Mouse (Mus musculus): ENCODE data around the gene Zcchc14. TPM values are rescaled to one million over a fixed set of nuclear protein-coding genes. Genes with fewer than 3 reads are reported as not detected.

The Zcchc14 gene
- polyA plus RNA-seq, 1 experiment from 2014 or later, result 39.2 TPM

- no peak for ATAC-seq (replicated peaks)
- Histone ChIP-seq H3K36me3 (no peaks in the 10 kb centered on the region), H3K4me3 (no peak overlapping the region), H3K4me1 (peaks cover 31% of the 10 kb centered on the region), H3K9me3 (no peaks in the 10 kb centered on the region), H3K27me3 (no peaks in the 10 kb centered on the region), H3K4me2 (replicated peaks) (no peak overlapping the region), H3K9ac (replicated peaks) (no peak overlapping the region), H3K27ac (replicated peaks) (no peak overlapping the region)
- WGBS, result 88% methylated on average over 3 of the region's 3 CpGs
These were observed 77.0 kb downstream of the Zcchc14 start for GRCm38 (mm10) chr8:121575661-121576060.

GRCm38 (mm10) chr8:121573275-121573674 is 79.4 kb downstream of the Zcchc14 start:
- no peaks in the 10 kb centered on the region for H3K9me3 ChIP-seq
- no peaks in the 10 kb centered on the region for H3K36me3 ChIP-seq
- H3K9ac ChIP-seq (replicated peaks), result no peak overlapping the region
- H3K4me2 ChIP-seq (replicated peaks), result no peak overlapping the region
- 56% methylated on average over 3 of the region's 3 CpGs for WGBS
- no peak overlapping the region for H3K27ac ChIP-seq (replicated peaks)
- H3K4me3 ChIP-seq, result no peak overlapping the region
- H3K27me3 ChIP-seq, result no peaks in the 10 kb centered on the region
- ATAC-seq (replicated peaks), result no peak
- peaks cover 23% of the 10 kb centered on the region for H3K4me1 ChIP-seq

- H3K9me3 ChIP-seq, result no peaks in the 10 kb centered on the region
- H3K27ac ChIP-seq (replicated peaks), result no peak overlapping the region
- H3K27me3 ChIP-seq, result no peaks in the 10 kb centered on the region
- no peaks in the 10 kb centered on the region for H3K36me3 ChIP-seq
- 87% methylated on average over 7 of the region's 7 CpGs for WGBS
- H3K4me1 ChIP-seq, result peaks cover 14% of the 10 kb centered on the region
- H3K4me3 ChIP-seq, result no peak overlapping the region
- H3K9ac ChIP-seq (replicated peaks), result no peak overlapping the region
- no peak for ATAC-seq (replicated peaks)
- no peak overlapping the region for H3K4me2 ChIP-seq (replicated peaks)
These were observed 80.6 kb downstream of the Zcchc14 start for GRCm38 (mm10) chr8:121572121-121572520.

GRCm38 (mm10) chr8:121570801-121571200 is 81.9 kb downstream of the Zcchc14 start:
- 91% methylated on average over 17 of the region's 17 CpGs for WGBS
- no peak overlapping the region for H3K4me2 ChIP-seq (replicated peaks)
- ATAC-seq (replicated peaks), result no peak
- no peaks in the 10 kb centered on the region for H3K27me3 ChIP-seq
- H3K9me3 ChIP-seq, result no peaks in the 10 kb centered on the region
- H3K36me3 ChIP-seq, result no peaks in the 10 kb centered on the region
- H3K9ac ChIP-seq (replicated peaks), result no peak overlapping the region
- no peak overlapping the region for H3K4me3 ChIP-seq
- H3K27ac ChIP-seq (replicated peaks), result no peak overlapping the region
- 0 out of 2 replicates have a peak, but pooled peaks cover under 1% of the 10 kb centered on the region for H3K4me1 ChIP-seq

- no peaks in the 10 kb centered on the region for H3K4me1 ChIP-seq
- no peak overlapping the region for H3K4me2 ChIP-seq (replicated peaks)
- no peak overlapping the region for H3K27ac ChIP-seq (replicated peaks)
- no peaks in the 10 kb centered on the region for H3K36me3 ChIP-seq
- ATAC-seq (replicated peaks), result no peak
- no peaks in the 10 kb centered on the region for H3K9me3 ChIP-seq
- H3K27me3 ChIP-seq, result no peaks in the 10 kb centered on the region
- no peak overlapping the region for H3K4me3 ChIP-seq
- WGBS, result 85% methylated on average over 21 of the region's 21 CpGs
- no peak overlapping the region for H3K9ac ChIP-seq (replicated peaks)
These were observed 82.4 kb downstream of the Zcchc14 start for GRCm38 (mm10) chr8:121570335-121570734.

GRCm38 (mm10) chr8:121568321-121568720 is 84.4 kb downstream of the Zcchc14 start:
- no peak overlapping the region for H3K27ac ChIP-seq (replicated peaks)
- H3K4me2 ChIP-seq (replicated peaks), result no peak overlapping the region
- H3K4me3 ChIP-seq, result no peak overlapping the region
- no peak overlapping the region for H3K9ac ChIP-seq (replicated peaks)
- no peaks in the 10 kb centered on the region for H3K9me3 ChIP-seq
- no peaks in the 10 kb centered on the region; the same call in 1 of the 2 replicates for H3K36me3 ChIP-seq
- H3K27me3 ChIP-seq, result no peaks in the 10 kb centered on the region
- ATAC-seq (replicated peaks), result no peak
- H3K4me1 ChIP-seq, result no peaks in the 10 kb centered on the region
- 89% methylated on average over 6 of the region's 6 CpGs for WGBS

GRCm38 (mm10) chr8:121563701-121564100 is 89.0 kb downstream of the Zcchc14 start:
- Histone ChIP-seq H3K27ac (replicated peaks) (no peak overlapping the region), H3K4me1 (no peaks in the 10 kb centered on the region), H3K36me3 (peaks cover 10% of the 10 kb centered on the region; the same call in 1 of the 2 replicates), H3K9ac (replicated peaks) (no peak overlapping the region), H3K27me3 (no peaks in the 10 kb centered on the region), H3K4me3 (no peak overlapping the region), H3K9me3 (no peaks in the 10 kb centered on the region), H3K4me2 (replicated peaks) (no peak overlapping the region)
- 81% methylated on average over 6 of the region's 6 CpGs for WGBS
- no peak for ATAC-seq (replicated peaks)

- Histone ChIP-seq H3K36me3 (peaks cover 14% of the 10 kb centered on the region; the same call in 1 of the 2 replicates), H3K9ac (replicated peaks) (no peak overlapping the region), H3K27ac (replicated peaks) (no peak overlapping the region), H3K4me2 (replicated peaks) (no peak overlapping the region), H3K27me3 (no peaks in the 10 kb centered on the region), H3K9me3 (no peaks in the 10 kb centered on the region), H3K4me3 (no peak overlapping the region), H3K4me1 (no peaks in the 10 kb centered on the region)
- WGBS, result 83% methylated on average over 9 of the region's 9 CpGs
- no peak for ATAC-seq (replicated peaks)
These were observed 89.8 kb downstream of the Zcchc14 start for GRCm38 (mm10) chr8:121562941-121563351.

GRCm38 (mm10) chr8:121561636-121562345 is 90.9 kb downstream of the Zcchc14 start:
- Histone ChIP-seq H3K9me3 (no peaks in the 10 kb centered on the region), H3K4me2 (replicated peaks) (no peak overlapping the region), H3K27me3 (no peaks in the 10 kb centered on the region), H3K4me3 (no peak overlapping the region), H3K36me3 (peaks cover 14% of the 10 kb centered on the region; the same call in 1 of the 2 replicates), H3K9ac (replicated peaks) (no peak overlapping the region), H3K4me1 (no peaks in the 10 kb centered on the region), H3K27ac (replicated peaks) (no peak overlapping the region)
- no peak for ATAC-seq (replicated peaks)
- 86% methylated on average over 16 of the region's 16 CpGs for WGBS

- Histone ChIP-seq H3K27ac (replicated peaks) (no peak overlapping the region), H3K9ac (replicated peaks) (no peak overlapping the region), H3K9me3 (no peaks in the 10 kb centered on the region), H3K4me3 (no peak overlapping the region), H3K36me3 (peaks cover 14% of the 10 kb centered on the region; the same call in 1 of the 2 replicates), H3K4me2 (replicated peaks) (no peak overlapping the region), H3K27me3 (no peaks in the 10 kb centered on the region), H3K4me1 (no peaks in the 10 kb centered on the region)
- no peak for ATAC-seq (replicated peaks)
- 90% methylated on average over 7 of the region's 7 CpGs for WGBS
These were observed 92.1 kb downstream of the Zcchc14 start for GRCm38 (mm10) chr8:121560432-121561100.

- Histone ChIP-seq H3K27me3 (no peaks in the 10 kb centered on the region), H3K4me1 (no peaks in the 10 kb centered on the region), H3K4me2 (replicated peaks) (no peak overlapping the region), H3K9me3 (no peaks in the 10 kb centered on the region), H3K9ac (replicated peaks) (no peak overlapping the region), H3K27ac (replicated peaks) (no peak overlapping the region), H3K36me3 (peaks cover 21% of the 10 kb centered on the region; the same call in 1 of the 2 replicates), H3K4me3 (no peak overlapping the region)
- WGBS, result 91% methylated on average over 12 of the region's 12 CpGs
- ATAC-seq (replicated peaks), result no peak
These were observed 92.9 kb downstream of the Zcchc14 start for GRCm38 (mm10) chr8:121559801-121560200.

- Histone ChIP-seq H3K27ac (replicated peaks) (no peak overlapping the region), H3K27me3 (no peaks in the 10 kb centered on the region), H3K4me2 (replicated peaks) (no peak overlapping the region), H3K4me3 (no peak overlapping the region), H3K9me3 (no peaks in the 10 kb centered on the region), H3K9ac (replicated peaks) (no peak overlapping the region), H3K4me1 (no peaks in the 10 kb centered on the region), H3K36me3 (peaks cover 34% of the 10 kb centered on the region)
- ATAC-seq (replicated peaks), result no peak
- 90% methylated on average over 16 of the region's 16 CpGs for WGBS
These were observed 94.2 kb downstream of the Zcchc14 start for GRCm38 (mm10) chr8:121558538-121558937.

Measured in forebrain, embryonic 15.5 days (tissue).